Mouse (Mus musculus) adrenal gland, postnatal 14 days (tissue): Measurements from ENCODE around the gene Tle3. TPM values are rescaled to one million over a fixed set of nuclear protein-coding genes. Genes with fewer than 3 reads are reported as not detected.

Experiments used
- DNase-seq: peaks from one replicate; pipeline ENCODE4 v3.0.0; 2021; ENCODE audit warnings: mixed read lengths
- total RNA-seq: library from RNA; stranded (reverse); gene quantifications from 2 replicates; pipeline ENCODE4 v1.2.3, GENCODE M21; 2021

Tle3 gene
- total RNA-seq, 1 experiment from 2014 or later = 98.9 TPM

GRCm38 (mm10) chr9:61396474-61396873 is 24.3 kb downstream of the Tle3 start:
- DNase-seq = no peak

- no peak for DNase-seq
These were observed 25.0 kb downstream of the Tle3 start for GRCm38 (mm10) chr9:61397130-61397529.

GRCm38 (mm10) chr9:61398160-61398559 is 26.0 kb downstream of the Tle3 start:
- DNase-seq = no peak

DNA sequence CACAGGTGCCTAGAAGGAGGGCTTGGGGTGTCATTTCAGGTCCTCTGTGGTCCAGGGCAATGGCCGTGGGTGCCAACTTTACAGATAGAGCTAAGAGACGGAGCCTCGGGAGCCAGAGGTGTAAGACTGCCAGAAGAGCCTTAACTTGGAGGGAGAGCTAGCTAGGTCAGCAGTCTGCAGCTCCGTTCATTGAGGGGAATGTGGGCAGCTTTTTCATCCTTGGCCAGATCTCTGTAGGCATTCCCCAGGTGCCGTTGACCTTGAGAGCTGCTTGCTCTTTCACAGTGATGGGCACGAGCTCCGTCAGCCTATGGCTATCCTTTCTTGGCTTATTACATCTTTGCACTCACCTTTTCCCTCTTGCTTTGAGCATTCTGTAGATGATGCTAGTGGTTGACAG is 28.0 kb downstream of the Tle3 start:
- no peak for DNase-seq

GRCm38 (mm10) chr9:61401664-61402063 is 29.5 kb downstream of the Tle3 start:
- DNase-seq = peak; percentile 52

- peak; percentile 74 for DNase-seq
These were observed 30.1 kb downstream of the Tle3 start for GRCm38 (mm10) chr9:61402268-61402667.

- DNase-seq = no peak
These were observed 30.6 kb downstream of the Tle3 start for GRCm38 (mm10) chr9:61402716-61403115.

- peak; percentile 69 for DNase-seq
These were observed 31.9 kb downstream of the Tle3 start for GRCm38 (mm10) chr9:61403866-61404614.

DNA sequence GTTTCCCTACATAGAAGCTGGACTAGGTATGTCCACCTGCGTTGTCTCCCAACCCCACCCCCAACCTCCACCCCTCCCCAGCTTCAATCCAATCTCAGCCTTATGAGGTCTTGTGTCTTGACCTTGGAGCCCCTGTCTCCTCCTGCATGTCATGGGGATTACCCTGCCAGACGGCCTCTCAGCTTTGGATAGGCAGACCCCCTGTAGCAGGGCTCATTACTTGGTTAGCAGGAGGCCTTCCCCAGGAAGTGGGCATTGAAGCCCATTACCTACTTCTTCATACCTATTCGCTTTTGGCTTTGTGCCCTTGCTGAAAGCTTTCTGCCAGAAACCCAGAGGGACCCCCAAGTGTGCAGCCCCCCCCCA is 32.4 kb downstream of the Tle3 start:
- DNase-seq = no peak

GRCm38 (mm10) chr9:61404998-61405621 is 32.9 kb downstream of the Tle3 start:
- peak; percentile 81 for DNase-seq

DNA sequence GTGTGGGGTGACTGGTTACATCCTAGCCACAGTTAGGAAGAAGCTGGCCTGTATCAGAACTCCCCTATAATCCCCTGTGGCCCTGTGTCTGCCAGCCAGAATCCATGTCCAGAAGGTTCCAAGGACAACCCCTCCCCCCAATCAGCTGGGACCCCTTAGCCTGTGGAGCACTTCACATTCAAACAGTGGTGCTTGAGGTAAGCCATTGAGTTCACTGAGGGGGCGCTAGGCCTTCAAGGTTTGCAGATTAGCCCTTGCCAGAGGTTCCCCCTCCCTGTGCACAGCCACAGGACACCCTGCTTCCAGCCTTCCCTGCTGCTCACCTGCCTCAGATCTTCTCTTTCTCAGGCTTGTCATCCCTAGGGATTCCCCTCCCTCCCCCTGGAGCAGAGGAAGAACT is 34.2 kb downstream of the Tle3 start:
- no peak for DNase-seq

DNA sequence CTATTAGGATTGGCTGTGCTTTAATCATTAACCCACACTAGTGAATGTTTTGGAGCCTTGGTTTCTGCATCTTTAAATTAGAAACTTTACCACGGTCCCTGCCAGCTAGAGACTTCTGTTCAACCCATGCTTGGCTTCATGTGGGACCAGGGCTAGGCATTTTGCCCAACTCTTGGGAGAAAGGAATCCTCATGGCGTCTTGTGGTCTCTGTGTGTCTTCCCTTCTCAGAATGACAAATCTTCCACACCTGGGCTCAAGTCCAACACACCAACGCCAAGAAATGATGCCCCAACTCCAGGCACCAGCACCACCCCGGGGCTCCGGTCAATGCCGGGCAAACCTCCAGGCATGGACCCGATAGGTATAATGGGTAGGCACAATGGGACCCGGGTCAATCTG is 36.9 kb downstream of the Tle3 start:
- no peak for DNase-seq

- no peak for DNase-seq
These were observed 41.7 kb downstream of the Tle3 start for GRCm38 (mm10) chr9:61413665-61414456.

- peak; percentile 85 for DNase-seq
These were observed 44.4 kb downstream of the Tle3 start for GRCm38 (mm10) chr9:61416571-61416970.

DNA sequence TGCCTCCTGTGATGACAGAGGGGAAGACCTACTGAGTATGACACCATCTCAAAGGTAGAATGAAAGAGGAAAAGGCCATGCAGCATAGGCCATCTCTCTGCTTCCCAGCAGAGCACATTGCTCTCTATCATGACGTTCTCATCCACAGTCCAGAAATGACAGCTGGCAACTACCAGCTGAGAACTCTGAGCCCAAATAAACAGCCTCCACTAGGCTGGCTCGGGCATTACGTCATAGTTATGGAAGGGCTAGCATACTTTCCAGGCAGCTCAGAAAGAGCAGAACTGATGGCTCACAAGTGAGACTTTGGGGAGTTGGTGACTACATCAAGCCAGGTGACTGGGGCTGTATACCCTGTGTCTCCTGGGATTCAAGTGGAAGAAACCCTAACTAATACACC is 49.5 kb downstream of the Tle3 start:
- DNase-seq = no peak

DNA sequence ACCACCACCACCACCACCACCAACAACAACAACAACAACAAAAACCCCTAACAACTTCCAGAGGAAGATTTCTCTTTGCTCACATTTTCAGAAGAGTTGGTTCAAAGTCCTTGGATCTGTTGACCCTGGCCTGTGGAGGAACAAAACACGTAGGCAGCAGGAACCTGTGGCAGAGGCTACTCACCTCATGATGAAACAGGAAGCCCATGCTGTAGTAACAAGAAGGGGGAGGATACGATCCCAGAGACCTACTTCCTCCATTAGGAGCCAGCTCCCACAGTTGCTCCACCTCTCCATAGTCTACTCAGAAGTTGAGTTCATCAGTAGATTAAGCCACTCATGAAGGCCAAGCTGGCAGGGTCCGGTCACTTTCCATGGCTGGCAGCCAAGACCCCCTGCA is 52.1 kb downstream of the Tle3 start:
- no peak for DNase-seq

DNA sequence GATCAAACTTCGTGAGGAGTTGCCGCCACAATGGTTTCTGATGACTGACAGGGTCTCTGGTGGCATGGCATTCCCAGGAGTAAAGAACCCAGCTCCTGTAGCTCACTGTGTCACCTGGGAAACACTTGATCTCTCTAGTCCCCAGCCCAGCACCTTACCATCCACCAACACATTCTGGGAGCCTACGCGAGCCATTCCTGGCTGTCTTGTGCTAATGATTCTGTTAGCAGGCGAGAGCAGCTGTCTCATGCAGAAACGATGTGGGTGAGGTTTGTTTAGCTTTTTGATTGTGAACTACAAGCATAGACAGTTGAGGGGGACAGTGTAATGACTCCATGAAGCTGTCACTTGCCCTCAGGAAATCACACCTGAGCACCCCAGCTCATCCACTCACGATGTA is 54.3 kb downstream of the Tle3 start:
- DNase-seq = no peak

- no peak for DNase-seq
These were observed 54.9 kb downstream of the Tle3 start for GRCm38 (mm10) chr9:61427051-61427450.

GRCm38 (mm10) chr9:61427901-61428300 is 55.7 kb downstream of the Tle3 start:
- no peak for DNase-seq

DNA sequence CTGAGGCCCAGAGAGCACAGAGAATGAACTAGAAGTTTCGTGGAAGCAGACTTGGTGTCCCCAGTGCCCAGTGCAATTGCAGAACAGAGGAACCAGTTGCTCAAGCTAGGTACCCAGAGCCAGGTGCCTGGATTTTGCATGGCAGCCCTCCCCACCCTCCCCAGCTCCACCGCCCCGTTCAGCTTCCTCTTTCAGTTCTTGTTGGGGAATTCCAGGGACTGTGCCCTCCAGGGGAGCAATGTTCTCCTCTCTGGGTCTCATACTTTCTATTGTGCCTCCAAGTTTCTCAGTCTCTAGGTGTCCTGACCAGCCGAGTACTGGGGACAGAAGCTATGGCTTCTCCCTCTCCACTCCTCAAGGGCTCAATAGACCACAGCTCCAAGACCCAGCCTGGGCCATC is 59.7 kb downstream of the Tle3 start:
- DNase-seq = no peak

DNA sequence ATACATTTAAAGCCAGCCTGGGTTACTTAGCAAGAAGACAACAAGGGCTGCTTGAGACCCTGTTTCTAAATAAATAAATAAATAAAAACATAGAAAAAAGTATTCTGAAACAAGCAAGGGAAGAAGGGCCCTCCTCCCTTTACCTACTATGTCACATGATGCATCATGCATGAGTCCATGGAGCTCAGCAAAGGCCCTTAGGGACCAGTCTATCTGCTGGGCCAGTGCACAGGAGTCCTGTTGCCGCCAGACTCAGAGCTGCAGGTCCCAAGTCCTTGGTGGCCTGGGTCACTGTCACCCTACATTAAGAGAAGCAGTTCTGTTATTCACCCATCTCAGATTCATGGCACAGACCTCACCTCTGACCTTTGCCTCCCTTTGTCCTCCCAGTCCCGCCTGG is 61.0 kb downstream of the Tle3 start:
- no peak for DNase-seq

DNA sequence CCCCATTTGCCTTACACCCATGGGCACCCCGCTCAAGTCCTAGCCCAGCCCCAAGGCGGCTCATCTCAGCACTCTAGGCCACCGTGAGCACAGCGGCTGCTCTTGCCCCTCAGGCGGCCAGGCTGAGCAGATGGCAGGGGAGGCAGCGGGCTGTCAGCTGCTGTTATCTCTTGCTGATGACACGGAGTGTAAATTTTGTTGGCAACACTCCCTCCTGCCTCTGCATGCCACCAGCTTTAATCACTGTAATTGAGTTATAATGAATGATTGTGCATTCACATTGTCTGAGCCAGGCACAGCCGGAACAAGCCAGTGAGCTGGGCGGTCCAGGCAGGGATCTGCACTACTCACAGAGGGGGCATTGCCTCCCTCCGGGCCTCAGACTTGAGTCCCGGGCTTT is 61.9 kb downstream of the Tle3 start:
- peak; percentile 28 for DNase-seq
